Mouse (Mus musculus): ENCODE results near the gene Hbq1a.
"Not testable (repeated sequence)": the region's sequence is repeated elsewhere in the genome, so short reads cannot be mapped to it uniquely, and the experiment has no call there.

GRCm38 (mm10) chr11:32293479-32293878, 6.4 kb upstream of the Hbq1a start:
- TF ChIP-seq CTCF (IDR thresholded peaks at IDR 0.05; ENCODE audit: control insufficient read depth, insufficient read depth, insufficient read length); MYOD1 (IDR thresholded peaks at IDR 0.05; ENCODE audit: control insufficient read depth, insufficient read length, low read depth); USF1 (IDR thresholded peaks at IDR 0.05; ENCODE audit: low read depth); MAX (IDR thresholded peaks at IDR 0.05); CEBPB (IDR thresholded peaks at IDR 0.05; ENCODE audit: low read depth): not testable (repeated sequence)
